Mouse (Mus musculus) spleen, postnatal 4 days (tissue): ENCODE data around the gene Itpa.

Experiments
- DNase-seq, 2 experiments: peaks; one replicate each; pipeline ENCODE4 v3.0.0; 2022; ENCODE audit warnings: low spot score in 2 of 2

The Itpa gene

DNA sequence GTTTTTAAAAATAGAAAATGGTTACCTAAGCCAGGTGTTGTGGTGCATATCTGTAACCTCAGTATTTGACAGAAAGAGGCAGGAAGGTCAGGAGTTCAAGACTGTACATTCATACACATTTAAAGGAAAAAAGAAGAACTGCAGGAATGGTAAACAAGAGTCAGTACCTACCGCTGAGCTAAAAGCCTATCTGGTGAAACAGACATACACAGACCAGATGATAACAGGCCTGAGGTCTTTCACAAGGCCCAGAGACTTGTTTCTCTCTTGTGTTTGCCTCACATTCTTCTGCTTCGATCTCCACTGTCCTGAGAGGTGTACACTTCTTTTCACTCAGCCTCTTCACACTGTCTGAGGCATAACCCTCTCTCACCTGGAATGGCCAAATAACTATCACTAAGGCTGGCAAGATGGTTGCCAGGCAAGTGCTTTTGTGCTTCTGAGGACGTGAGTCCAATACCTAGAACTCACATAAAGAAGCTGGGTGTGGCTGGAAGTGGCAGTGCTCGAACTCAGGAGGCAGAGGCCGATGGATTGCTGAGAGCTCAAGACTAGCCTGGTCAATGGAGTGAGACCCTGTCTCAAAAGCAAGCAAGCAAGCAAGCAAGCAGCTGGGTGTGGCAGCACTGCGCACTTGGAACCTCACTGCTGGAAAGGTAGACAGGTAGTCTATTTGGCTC is 11.6 kb upstream of the Itpa start:
- no peak for DNase-seq

DNA sequence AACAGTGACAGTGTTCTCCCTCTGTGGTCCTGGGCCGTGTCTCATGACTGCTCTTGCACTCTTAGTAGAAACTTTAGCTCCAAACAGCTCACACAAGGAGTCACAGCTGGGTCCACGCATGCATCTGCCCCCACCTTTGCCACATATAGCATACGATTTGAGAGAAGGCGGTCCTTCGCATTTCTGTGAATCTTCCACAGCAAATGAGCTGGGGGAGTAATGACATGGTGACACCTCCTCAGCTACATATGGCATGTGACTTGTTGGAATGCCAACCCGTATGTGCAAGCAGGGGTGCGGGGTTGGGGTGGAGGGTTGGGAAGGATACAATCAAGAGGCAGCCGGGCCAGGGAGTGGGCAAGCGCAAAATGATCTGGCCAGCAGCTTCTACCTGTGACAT is 10.9 kb upstream of the Itpa start:
- DNase-seq: no peak

DNA sequence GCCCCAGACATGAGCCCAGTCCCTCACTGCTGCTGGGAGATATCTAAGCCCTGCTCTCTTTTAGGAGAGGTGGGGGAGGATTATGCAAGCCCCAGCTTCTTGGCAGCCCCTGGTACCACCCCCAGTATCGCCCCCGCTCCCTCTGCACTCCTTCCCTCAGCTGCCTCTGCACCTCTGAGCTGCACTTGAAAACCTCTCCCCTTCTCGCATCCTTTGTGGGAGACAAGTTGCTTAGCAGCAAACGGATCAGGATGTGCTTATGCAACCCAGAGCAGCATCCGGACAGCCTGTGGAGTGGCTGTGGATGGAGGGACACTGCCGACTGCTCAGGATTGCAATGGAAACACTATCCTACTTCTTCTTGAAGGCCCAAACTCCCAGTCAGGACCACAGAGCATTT is 9.9 kb upstream of the Itpa start:
- DNase-seq: no peak

DNA sequence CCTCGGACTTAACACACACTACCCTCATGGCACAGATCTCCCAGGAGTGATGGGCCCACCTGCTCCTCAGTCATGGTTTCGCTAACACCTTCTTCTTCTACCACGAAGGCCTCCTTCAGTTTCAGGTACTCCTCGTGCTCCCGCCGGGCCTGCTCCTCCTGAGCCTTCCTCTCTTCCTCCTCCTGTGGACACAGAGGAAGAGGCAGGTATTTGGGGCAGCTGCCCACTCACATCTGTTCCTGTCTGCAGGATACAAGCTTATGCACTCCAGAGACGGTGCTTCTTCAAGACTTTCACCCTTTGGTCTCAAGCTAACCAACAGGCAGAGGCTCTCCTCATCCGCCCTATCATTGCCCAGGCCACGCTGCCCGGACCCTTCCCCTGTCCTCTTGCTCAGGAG is 8.9 kb upstream of the Itpa start:
- DNase-seq: no peak

DNA sequence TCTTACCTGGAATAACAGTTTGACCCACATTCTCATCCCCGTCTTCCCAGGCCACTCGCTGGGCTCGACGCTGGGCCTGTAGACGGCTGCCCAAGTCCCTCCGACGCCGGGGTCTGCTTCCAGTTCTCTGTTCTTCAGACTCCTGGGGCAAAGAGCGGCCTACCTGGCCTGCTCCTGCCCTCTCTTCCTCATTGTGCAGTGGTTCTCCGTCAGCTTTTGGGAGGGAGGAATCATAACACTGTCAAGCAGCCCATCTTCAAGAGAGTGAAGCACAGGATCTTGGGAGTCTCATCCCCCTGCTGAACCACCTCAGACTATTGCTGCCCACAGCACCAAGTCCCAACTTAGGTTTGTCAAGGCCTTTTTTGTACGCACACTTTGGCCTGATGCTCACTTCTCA is 4.1 kb upstream of the Itpa start:
- DNase-seq: no peak

DNA sequence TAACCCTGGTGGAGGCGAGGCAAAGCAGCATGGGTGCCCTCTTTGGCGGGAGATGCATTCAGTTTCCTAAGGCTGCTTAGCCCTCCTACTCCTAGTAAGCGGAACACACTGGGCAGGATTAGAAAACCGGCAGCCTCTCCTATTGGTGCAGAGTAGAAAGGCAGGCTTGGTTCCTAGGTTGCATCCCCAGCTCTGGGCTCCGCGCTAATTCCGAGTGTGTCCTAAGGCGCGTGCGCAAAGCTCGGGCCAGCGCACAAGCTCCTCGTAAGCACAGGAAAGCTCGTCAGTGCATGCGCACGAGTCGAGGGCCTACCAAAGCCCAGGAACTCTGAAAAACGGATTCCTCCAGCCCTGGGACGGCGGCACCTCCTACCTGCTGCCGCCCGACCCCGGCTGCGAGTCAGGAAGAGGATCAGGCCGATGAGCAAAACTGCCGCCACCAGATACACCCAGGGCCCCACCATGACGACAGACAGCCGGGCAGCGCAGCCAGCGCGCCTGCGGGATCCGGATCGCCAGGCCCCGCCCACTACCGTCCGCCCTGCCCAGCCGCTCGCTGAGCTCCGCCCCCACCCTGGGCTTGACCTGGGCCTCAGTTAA is 3.2 kb upstream of the Itpa start, which contains the start of gene Ddrgk1:
Ddrgk1 (minus strand) TSS at position 558 of the 600 bp plus-strand sequence.
- peak; percentile 94 to 96 for DNase-seq

DNA sequence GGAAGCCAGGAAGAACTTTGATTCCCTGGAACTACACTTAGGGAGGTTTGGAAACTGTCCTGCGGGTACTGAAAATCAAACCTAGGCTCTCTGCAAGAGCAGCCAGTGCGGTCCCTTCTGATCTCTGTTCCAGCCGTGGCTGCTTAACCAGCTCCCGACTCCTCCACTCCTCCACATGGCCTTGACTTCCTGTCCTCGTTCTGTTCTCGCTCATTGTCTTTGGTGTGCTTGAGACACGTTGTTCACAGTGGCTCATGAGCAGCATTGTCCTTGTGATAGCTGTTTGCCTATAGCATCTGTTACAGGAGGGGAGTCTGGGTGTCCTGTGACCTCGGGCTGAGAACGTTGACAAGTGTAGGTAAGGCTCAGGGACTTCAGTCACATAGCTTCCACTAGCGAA is 9.8 kb downstream of the Itpa start:
- DNase-seq: no peak

DNA sequence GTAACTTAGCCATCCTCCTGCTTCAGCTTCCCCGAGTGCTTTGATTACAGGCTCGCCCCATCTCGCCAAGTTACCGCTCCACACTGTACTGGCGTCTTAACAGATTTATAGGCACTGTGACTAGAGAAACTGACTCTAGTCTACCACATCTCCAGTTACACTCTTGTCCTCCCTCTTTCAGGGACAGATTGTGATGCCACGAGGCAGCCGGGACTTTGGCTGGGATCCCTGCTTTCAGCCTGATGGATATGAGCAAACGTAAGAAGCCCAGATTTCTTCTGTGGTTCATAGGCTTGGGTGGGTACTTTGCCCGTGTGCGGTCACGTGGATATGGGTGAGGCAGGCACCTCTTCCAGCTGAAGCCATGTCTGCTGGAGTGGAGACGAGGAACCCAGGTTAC is 11.7 kb downstream of the Itpa start:
- no peak for DNase-seq

DNA sequence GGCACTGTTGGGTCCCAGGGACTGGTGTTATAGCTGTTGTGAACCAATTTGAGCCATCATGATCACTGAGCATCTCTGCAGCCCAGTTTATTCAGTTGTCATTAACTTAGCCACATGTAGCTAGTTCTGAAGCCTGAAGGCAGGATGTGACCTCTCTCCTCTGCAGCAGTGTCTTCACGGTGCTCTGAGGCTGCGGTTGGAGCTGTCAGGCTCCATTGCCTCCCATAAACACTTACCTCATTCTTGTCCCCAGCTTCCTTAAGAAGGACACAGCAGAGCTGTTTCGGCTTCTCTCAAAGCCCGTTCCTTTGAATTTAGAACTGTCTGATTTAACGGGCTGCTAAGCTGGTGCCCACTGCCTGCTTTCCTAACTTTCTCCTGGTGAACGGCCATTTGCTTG is 12.5 kb downstream of the Itpa start:
- no peak for DNase-seq

DNA sequence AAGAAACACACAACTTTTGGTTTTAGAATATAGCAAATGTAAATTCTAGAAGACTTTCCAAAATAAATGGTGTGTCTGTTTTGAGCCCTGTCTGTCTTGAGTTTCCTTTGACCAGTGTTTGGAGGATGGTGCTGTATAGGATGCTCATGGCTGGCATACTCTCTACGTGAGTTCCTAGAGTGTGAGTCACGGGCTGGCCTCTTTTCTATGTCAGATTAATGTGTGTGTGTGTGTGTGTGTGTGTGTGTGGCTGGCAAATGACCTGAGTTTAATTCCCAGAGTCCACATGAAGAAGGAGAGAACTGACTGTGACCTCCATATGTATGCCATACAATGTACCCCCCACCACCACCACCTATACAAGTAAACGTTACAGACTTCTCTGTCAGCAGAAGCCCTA is 14.1 kb downstream of the Itpa start:
- DNase-seq: no peak

DNA sequence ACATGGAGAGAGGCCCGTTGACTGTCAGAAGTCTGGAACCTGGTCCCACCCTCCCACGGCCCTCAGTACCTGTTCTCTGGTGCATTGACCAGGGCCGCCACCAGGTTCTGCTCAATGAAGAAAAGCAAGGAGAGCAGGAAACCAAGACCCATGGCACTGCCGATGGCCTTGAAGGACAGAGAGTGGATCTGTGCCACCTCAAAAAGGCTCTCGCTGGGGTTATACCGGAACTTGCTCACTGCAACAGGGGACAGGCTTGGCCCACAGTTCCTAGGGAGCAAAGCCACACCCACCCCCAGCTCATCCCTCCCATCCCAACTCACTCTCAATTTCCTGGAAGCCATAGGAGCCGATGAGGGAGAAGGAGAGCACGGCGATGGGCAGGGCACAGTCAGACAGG is 18.0 kb downstream of the Itpa start:
- no peak for DNase-seq

DNA sequence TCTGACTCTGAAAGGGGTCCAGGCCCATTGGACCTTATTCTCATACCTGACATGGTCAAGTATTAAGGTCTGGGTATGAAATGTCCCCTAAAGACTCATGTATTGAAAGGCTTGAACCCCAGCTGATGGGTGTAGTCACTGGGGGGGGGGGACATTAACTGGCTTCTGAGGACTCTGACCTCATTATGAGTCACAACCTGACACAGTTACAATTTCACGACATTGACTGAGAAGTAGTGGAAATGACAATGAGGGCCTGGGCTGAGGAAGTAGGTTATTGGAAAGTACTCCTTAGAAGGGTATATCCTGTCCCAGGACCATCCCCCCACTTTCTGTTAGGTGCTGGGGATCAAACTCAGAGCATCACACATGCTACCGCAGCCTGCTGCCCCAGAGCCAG is 21.6 kb downstream of the Itpa start:
- no peak for DNase-seq

DNA sequence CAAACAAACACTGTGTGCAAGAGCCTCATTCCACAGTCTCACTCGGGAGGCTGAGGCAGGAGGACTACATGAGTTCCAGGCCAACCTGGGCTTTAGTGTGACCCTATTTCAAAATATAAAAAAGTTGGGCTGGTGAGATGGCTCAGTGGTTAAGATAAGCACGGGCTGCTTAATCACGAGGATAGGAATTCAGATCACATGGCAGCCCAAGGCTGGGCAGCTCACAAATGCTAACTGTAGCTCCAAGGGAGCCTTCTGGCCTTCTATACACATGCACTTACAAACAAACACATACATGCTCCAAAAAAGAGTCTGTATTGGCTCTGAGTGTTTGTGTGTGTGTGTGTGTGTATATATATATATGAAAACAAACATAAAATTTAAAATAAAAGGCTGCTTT is 26.2 kb downstream of the Itpa start:
- no peak for DNase-seq

DNA sequence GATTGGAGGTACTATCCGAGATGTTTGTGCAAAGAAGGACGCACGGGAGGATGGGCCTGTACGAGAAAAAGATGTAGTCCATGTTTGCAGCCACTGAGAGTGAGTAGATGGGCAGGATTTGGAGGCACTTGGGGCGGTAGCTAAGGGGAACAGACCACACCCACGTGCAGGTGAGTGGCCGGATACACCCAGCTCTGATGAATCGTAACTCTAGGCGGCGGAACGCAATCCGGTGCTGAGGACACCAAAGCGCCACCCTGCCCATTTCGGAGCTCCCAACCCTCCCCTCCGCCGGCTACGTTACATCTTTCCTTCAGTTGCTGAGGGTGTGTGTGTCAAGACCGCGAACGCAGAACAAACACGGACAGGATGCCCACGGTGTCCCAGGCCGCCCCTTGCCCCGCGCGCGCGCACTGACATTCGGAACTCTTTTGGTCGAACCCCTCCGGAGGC is 29.3 kb downstream of the Itpa start:
- DNase-seq: no peak

DNA sequence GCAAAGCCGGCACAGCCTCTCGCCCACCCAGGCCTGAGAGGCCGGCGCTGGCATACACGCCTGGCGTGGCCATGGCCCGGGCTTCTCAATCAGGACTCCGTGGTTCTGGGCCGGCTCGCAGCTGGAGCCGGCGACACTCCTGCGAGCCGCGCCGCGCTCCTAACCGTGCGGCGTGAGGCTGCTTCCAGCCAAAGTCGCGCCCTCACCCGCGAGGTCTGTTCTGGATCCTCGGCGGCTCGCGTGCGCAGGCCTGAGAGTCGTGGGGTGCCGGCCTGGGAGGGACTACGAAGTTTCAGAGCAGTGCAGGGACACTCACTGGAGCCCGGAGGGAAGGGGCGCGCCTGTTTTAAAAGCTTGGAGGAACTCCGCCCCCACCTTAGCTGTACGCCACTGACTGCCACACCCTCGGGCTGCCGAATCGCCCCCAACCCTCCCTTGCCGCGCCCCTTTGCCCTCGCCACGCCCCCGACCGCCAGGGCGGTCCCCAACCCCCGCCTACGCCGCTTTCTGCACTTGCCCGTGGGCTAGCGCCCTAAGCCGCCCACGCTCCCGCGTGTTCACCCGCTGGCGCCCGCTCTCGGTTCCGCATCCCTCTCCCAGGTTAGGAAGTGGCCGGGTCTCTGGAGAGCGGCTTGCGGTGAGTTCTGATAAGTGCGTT is 29.9 kb downstream of the Itpa start, which contains the start of gene Slc4a11:
Slc4a11 (minus strand) TSS at position 367 of the 658 bp plus-strand sequence.
- DNase-seq: peak; percentile 54 to 73

DNA sequence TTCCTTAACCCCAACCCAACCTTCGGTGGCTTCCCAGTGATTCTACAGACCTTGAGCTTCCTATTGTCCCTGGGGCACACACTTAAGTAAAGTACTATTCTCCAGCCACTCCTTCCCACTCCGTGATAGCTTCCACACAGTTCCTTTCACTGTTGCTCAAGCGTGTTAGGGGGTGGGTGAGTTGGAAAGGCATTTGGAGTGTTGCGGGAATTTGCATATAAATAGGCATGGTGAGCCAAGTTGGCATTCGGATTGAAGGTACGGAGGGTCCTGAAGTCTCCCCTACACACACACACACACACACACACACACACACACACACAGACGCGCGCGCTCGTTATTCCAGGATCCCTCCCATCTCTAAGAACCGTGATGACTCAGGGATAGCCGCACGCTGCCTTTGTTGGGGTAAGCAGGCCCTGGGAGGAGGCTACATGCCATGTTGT is 30.4 kb downstream of the Itpa start:
- no peak for DNase-seq

DNA sequence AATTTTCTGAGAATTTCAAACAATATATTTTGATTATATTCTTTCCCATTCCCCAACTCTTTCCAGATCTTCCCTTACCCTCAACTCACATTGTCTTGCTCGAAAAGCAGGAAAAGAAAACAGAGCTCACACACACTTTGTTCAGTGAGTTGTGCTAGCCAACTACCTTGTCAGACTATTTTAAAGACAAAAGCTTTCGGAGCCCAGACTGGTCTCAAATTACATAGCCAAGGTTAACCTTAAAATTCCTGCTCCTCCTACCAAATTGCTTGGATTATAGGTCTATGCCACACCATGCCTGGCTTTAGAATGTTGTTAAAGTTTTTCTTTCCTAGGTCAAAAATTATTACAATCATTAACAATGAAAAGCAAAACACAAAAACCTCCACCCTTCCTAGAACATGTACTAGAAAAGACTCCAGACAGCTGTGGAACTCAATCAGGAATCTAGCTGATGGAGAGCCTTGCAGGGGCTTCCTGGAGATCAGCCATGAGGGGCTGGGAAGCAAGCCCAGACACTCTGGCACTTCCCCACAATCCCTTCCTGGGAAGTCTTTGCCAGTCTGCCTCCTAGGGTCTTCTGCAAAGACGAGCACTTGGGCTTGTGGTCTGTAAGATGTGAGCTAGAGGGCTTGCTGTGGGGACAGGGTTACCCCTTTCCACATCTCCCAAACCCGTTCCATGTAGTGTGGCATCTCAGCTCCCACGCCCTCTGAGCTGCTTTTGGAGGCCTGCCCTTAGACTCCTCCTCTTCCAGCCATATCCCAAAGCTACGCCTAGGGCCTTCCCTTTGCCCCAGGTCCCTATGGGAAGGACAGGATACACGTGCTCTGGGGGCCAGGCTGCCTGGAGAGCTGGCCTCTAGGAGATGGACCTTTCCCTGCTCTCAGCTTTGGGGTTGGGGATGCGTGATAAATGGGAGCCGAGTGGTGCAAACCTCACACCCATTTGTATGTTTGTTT is 36.9 kb downstream of the Itpa start:
- DNase-seq: no peak

DNA sequence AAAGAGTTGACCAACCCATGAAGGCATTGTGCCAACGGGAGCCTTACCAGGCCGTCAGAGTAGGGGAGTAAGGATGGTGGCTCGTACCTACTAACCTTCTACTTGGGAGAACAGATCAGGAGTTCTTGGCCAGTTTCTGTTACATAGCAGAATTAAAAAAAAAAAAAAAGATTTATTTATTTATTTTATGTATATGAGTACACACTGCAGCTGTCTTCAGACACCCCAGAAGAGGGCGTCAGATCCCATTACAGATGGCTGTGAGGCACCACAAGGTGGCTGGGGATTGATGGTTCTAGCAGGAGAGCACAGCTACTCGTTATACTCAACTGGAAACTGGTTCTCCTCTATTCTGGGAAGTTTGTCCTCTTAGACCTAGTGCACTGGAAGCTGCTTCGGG is 37.8 kb downstream of the Itpa start:
- DNase-seq: no peak

DNA sequence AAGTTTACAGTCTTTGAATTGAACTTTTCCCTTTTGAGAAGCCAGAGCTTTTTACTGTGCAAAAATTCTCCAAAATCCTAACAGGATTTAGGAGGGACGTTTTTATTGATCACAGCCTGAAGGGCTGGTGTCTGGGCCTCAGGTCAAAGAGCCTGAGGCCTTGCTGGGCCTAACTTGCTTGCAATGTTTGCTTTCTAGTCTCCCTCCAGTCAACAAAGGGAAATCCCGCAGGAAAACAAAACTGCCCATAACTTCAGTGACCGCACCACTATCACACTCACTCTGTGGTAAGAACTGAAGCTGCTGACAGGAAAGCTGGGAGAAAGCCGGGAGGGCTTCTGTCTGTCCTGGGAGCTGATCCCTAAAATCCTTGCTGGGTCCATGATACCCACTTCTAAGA is 39.2 kb downstream of the Itpa start:
- DNase-seq: no peak

DNA sequence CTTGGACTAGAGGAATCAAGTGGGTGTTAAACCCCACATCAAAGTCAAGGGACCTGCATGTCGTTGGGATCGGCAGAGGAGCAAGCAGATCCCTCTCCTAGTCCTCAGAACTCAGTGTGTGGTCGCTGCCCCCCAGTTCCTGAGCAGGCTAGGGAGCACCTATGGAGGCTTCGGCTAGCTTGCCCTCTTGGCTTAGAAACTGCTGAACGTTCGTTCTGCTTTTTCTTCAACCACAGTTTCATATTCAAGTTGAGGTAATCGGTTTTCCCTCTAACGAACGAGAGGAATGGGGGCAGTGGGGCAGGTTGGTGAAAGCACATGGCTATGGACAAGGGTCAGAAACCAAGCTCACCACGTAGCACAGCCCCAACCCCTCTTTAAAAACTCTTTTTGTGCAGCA is 39.6 kb downstream of the Itpa start:
- DNase-seq: no peak

DNA sequence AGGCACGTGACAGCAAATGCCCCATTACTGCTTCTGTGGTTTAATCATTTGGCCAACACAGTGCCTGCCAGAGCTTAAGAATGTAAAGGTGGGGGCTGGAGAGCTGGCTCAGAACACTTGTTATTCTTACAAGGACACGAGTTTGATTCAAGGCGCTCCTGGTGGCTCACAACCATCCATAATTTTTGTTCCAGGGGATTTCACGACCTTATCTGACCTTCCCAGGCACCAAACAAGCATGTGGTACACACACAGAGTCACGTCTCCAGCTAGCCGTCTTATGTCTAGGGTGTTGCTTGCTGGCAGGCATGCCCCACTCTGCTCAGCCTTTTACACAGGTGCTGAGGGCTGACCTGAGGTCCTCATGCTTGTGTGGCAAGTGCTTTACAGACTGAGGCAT is 50.5 kb downstream of the Itpa start:
- DNase-seq: no peak

DNA sequence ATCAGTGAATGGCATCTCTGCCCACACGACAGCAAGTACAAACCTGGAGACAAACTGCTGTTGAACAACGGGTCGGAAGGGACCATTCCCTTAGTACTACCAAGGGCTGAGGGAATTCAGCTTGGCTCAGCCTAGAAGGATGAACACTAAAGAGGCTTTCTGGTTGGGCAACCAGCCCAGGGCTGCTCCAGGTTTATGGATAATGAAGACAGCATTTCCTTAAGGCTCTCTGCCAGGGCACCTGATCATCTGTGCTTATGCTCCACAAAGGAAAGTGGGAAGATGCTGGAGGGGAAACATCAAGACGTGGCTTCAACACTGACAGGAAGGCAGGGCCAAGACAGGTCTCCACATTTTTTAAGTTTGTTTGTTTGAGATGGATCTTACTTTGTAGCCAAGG is 57.0 kb downstream of the Itpa start:
- DNase-seq: no peak
